Mouse (Mus musculus) kidney, postnatal 0 days (tissue): ENCODE data around the gene Fnbp1. TPM values are rescaled to one million over a fixed set of nuclear protein-coding genes. Genes with fewer than 3 reads are reported as not detected.

ENCODE experiments used
- ATAC-seq: fragments of 200-750 bp; cut with Nextera tagmentation; replicated peaks from 2 replicates; pipeline ENCODE4 v1.8.0; 2017; ENCODE audit warnings: low read depth, moderate number of reproducible peaks, moderate TSS enrichment, moderate library complexity; ENCODE audit not compliant: low FRiP score
- DNase-seq: peaks from one replicate; pipeline ENCODE4 v3.0.0-alpha.2; 2016; ENCODE audit warnings: low spot score
- H3K27ac ChIP-seq: fragments of 300-500 bp; sonication (generic); 2 replicates; pipeline ENCODE4 v1.5.1; 2014; ENCODE audit warnings: mild to moderate bottlenecking
- H3K27me3 ChIP-seq: fragments of 300-500 bp; sonication (generic); 2 replicates; pipeline ENCODE4 v1.6.1; 2014; ENCODE audit warnings: low read length, mixed read lengths; ENCODE audit not compliant: insufficient read depth
- H3K36me3 ChIP-seq: fragments of 300-500 bp; sonication (generic); 2 replicates; pipeline ENCODE4 v1.6.1; 2014; ENCODE audit warnings: low read length, mixed read lengths; ENCODE audit not compliant: insufficient read depth
- H3K4me1 ChIP-seq: fragments of 300-500 bp; sonication (generic); replicated peaks from 2 replicates; pipeline ENCODE4 v1.6.1; 2014; ENCODE audit warnings: antibody characterized with exemption, low read length, mixed read lengths; ENCODE audit not compliant: insufficient read depth
- H3K4me2 ChIP-seq: fragments of 300-500 bp; sonication (generic); 2 replicates; pipeline ENCODE4 v1.6.1; 2014; ENCODE audit warnings: mild to moderate bottlenecking, low read length, moderate library complexity, mixed read lengths
- H3K4me3 ChIP-seq: fragments of 300-500 bp; sonication (generic); replicated peaks from 2 replicates; pipeline ENCODE4 v1.5.1; 2014; ENCODE audit warnings: low read depth, low read length
- H3K9ac ChIP-seq: fragments of 300-500 bp; sonication (generic); 2 replicates; pipeline ENCODE4 v1.6.1; 2014; ENCODE audit warnings: low read depth, low read length
- H3K9me3 ChIP-seq: fragments of 300-500 bp; sonication (generic); replicated peaks from 2 replicates; pipeline ENCODE4 v1.6.1; 2016; ENCODE audit warnings: low read length, inconsistent platforms, mixed read lengths
- CTCF ChIP-seq: IDR thresholded peaks from 2 replicates; pipeline ENCODE4 v1.5.1; 2016; ENCODE audit warnings: antibody characterized with exemption, low read depth, mild to moderate bottlenecking, moderate library complexity
- WGBS: fragments of 180-500 bp; shearing (Covaris S2); extraction: QIAGEN DNeasy Blood & Tissue Kit; methylation state at CpG from one replicate; pipeline ENCODE4 v1.1.7; 2014; 5-methylcytosine and 5-hydroxymethylcytosine counted together
- polyA plus RNA-seq: library from polyadenylated mRNA; unstranded; fragments of >200 nt; fragmentation: Nextera tagmentation; extraction: Ambion mirVana; gene quantifications from 2 replicates; pipeline ENCODE4 v1.2.1, GENCODE M21; 2015

Gene Fnbp1
- polyA plus RNA-seq, 1 experiment from 2014 or later: 12.3 TPM

DNA sequence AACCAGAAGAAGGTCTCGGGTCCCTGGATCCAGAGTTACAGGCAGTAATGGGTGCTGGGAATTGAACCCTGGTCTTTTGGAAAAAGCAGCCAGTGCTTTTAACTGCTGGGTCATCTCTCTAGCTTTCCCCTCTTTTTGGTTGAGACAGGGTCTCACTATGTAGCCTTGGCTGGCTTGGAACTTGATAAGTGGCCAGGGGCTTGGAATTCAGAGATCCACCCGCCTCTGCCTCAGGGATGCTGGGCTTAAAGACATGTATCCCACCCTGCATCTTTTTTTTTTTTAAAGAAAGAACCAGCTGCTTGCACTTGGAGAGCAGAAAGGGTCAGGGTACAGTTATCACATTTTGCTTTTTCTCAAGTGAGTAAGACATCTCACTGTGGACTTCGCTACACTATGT, 35.8 kb downstream of the Fnbp1 start:
- DNase-seq (no peak), ATAC-seq (no peak)
- H3K36me3 ChIP-seq: no peaks in the 10 kb centered on the region
- no peaks in the 10 kb centered on the region for H3K27me3 ChIP-seq
- no peak overlapping the region for H3K27ac ChIP-seq
- WGBS: 94% methylated on average over 3 of the region's 3 CpGs
- H3K4me3 ChIP-seq: no peak overlapping the region
- H3K9ac ChIP-seq: no peak overlapping the region
- H3K4me1 ChIP-seq: peaks cover 11% of the 10 kb centered on the region
- H3K4me2 ChIP-seq: no peak overlapping the region
- H3K9me3 ChIP-seq: no peaks in the 10 kb centered on the region
- no peak for TF ChIP-seq CTCF

DNA sequence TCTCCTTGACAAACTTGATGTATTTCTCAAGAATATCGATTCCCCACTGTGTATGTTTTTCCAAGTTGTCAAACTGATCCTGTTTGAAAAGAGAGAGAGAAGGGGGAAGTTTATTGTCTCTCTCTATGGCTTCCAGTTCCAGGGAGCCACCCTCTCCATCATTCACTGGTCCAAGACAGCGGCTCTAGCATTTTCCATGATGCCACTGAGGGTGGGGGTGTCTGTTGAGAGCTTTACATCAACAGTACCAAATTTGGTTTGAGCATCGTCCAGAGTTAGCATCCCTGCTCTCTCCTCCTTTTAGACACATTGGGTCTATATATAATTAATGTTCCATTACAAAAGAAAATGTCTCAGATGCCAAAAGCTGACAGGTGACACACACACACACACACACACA, 36.5 kb downstream of the Fnbp1 start:
- Histone ChIP-seq H3K9ac (no peak overlapping the region), H3K9me3 (no peaks in the 10 kb centered on the region), H3K36me3 (no peaks in the 10 kb centered on the region), H3K4me3 (no peak overlapping the region), H3K27me3 (no peaks in the 10 kb centered on the region), H3K4me2 (no peak overlapping the region), H3K4me1 (peaks cover 11% of the 10 kb centered on the region), H3K27ac (no peak overlapping the region)
- DNase-seq (no peak), ATAC-seq (no peak)
- TF ChIP-seq CTCF: no peak
- WGBS: 47% methylated on average over 3 of the region's 3 CpGs

DNA sequence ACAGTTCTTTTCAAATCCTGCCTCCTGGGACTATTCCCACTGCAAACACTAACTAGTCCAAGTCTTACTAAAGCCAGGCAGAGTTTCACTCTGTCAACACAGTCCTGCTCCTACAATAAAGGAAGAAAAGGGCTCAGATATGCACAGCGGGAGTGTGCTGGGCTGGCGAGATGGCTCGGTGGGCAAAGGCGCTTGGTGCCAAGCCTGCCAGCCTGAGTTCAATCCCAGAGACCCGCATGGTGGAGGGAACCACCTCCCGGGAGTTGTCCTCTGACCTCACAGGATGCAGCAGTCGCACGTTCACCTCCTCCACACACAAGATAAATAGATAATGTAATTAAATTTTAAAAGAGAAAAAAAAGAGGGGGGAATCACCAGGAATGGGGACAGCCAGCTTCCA, 38.5 kb downstream of the Fnbp1 start:
- no peak overlapping the region for H3K9ac ChIP-seq
- no peak overlapping the region for H3K4me3 ChIP-seq
- 48% methylated on average over 8 of the region's 8 CpGs for WGBS
- TF ChIP-seq CTCF: no peak
- no peaks in the 10 kb centered on the region for H3K9me3 ChIP-seq
- ATAC-seq: no peak
- peaks cover 11% of the 10 kb centered on the region for H3K4me1 ChIP-seq
- H3K27ac ChIP-seq: no peak overlapping the region
- no peaks in the 10 kb centered on the region for H3K36me3 ChIP-seq
- H3K27me3 ChIP-seq: no peaks in the 10 kb centered on the region
- H3K4me2 ChIP-seq: no peak overlapping the region
- DNase-seq: no peak

DNA sequence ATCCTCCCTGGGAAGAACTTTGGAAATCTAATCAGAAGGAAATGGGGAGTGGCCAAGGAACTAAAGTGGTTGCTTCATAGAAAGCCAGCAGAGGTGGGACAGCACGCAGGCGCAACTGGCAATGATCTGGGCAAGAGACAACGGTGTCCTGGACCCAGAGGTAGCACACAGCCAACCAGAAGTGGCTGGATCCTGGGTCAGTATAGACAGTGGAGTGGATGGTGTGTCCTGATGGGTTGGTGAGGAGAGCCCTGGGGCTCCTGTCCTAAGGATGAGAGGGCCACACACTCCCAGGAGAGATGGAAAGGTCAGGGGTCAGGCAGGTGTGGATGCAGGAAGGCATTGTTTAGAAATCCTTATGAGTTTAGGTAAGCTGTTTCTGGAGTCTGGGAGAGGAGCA, 40.5 kb downstream of the Fnbp1 start:
- no peak for ATAC-seq
- no peaks in the 10 kb centered on the region for H3K36me3 ChIP-seq
- no peaks in the 10 kb centered on the region for H3K27me3 ChIP-seq
- no peak overlapping the region for H3K9ac ChIP-seq
- no peak for TF ChIP-seq CTCF
- H3K4me1 ChIP-seq: no peaks in the 10 kb centered on the region
- WGBS: 82% methylated on average over 3 of the region's 3 CpGs
- no peaks in the 10 kb centered on the region for H3K9me3 ChIP-seq
- no peak overlapping the region for H3K4me3 ChIP-seq
- no peak overlapping the region for H3K4me2 ChIP-seq
- no peak overlapping the region for H3K27ac ChIP-seq
- no peak for DNase-seq

DNA sequence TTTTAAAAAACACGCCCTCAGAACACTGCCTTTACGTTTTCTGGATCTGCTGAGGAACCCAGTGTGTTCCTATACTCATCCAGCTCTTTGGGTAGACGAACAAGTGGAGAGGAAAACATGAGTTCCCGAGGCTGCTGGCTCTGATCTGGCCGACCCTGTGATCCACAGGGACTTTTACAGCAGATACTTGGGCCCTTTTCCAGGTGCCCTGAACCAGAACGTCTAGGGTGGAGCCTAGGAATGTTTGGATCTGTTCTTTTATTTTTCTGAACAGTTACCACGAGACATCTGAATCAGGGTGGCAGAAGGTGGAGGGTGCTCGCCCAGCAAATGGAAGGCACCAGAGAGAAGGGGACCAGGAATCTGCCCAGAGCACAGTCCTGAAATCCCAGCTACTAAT, 42.7 kb downstream of the Fnbp1 start:
- H3K36me3 ChIP-seq: no peaks in the 10 kb centered on the region
- H3K27me3 ChIP-seq: no peaks in the 10 kb centered on the region
- no peaks in the 10 kb centered on the region for H3K9me3 ChIP-seq
- H3K4me3 ChIP-seq: no peak overlapping the region
- H3K4me2 ChIP-seq: no peak overlapping the region
- DNase-seq: no peak
- no peak for ATAC-seq
- no peak for TF ChIP-seq CTCF
- no peak overlapping the region for H3K9ac ChIP-seq
- no peak overlapping the region for H3K27ac ChIP-seq
- 44% methylated on average over 8 of the region's 8 CpGs for WGBS
- H3K4me1 ChIP-seq: no peaks in the 10 kb centered on the region

DNA sequence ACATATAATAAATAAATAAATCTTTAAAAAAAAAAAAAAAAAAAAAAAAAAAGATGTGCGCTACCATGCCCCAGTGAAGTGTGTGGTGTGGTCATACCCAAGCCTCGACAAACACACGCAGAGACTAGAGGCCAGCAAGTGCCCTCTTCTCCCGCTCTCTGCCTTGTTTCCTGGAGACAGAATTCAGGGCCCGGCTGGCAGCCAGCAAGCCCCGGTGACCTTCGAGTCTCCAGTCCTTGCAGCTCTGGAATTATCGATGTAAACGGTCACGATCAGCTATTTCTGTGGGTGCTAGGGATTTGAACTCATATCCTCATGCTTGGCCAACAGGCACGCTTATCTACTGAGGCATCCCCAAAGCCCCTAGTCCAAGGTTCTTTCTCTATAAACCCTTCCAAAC, 43.2 kb downstream of the Fnbp1 start:
- H3K4me2 ChIP-seq: no peak overlapping the region
- no peaks in the 10 kb centered on the region for H3K27me3 ChIP-seq
- DNase-seq (no peak), ATAC-seq (no peak)
- H3K9me3 ChIP-seq: no peaks in the 10 kb centered on the region
- H3K36me3 ChIP-seq: no peaks in the 10 kb centered on the region
- no peak for TF ChIP-seq CTCF
- no peak overlapping the region for H3K9ac ChIP-seq
- WGBS: 94% methylated on average over 11 of the region's 11 CpGs
- H3K27ac ChIP-seq: no peak overlapping the region
- H3K4me1 ChIP-seq: no peaks in the 10 kb centered on the region
- H3K4me3 ChIP-seq: no peak overlapping the region

DNA sequence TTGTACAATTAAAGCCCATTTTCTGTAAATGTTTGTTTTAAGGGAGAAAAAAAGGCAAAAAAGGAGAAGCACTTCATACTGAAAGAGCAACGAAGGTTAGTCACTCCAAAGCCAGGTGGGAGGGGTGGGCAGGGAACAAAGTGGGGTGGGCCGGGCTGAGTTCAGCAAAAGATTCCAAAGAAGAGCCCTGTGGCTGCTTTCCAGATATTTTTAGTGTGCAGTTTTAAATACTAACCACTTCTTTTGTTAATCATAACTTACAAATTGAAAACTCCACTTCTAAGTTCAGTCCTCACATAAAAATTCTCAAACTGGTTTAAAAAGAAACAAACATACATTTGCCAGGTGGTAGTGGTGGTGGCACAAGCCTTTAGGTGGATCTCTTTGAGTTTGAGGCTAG, 44.5 kb downstream of the Fnbp1 start:
- no peak for ATAC-seq
- no peak for TF ChIP-seq CTCF
- Histone ChIP-seq H3K4me3 (no peak overlapping the region), H3K9me3 (no peaks in the 10 kb centered on the region), H3K9ac (no peak overlapping the region), H3K27ac (no peak overlapping the region), H3K27me3 (no peaks in the 10 kb centered on the region), H3K4me2 (no peak overlapping the region), H3K4me1 (no peaks in the 10 kb centered on the region), H3K36me3 (0 out of 2 replicates have a peak, but pooled peaks cover 2% of the 10 kb centered on the region)
- DNase-seq: no peak
- 56% methylated on average over 2 of the region's 2 CpGs for WGBS
